Mouse (Mus musculus) heart, adult 2 months (tissue): Measurements from ENCODE around the gene Abcc9.

Experiments
- CTCF ChIP-seq: fragments of 200-600 bp; IDR thresholded peaks from 2 replicates; pipeline ENCODE4 v1.8.1; 2022; ENCODE audit warnings: antibody characterized with exemption, mild to moderate bottlenecking, moderate library complexity
- EP300 ChIP-seq: fragments of 200-500 bp; IDR thresholded peaks from 2 replicates; pipeline ENCODE4 v1.6.1; 2011; ENCODE audit warnings: low read depth, low read length, control low read depth; ENCODE audit not compliant: insufficient read depth
- POLR2A ChIP-seq: fragments of 200-500 bp; IDR thresholded peaks from 2 replicates; pipeline ENCODE4 v1.6.1; 2011; ENCODE audit warnings: mild to moderate bottlenecking, low read depth, low read length, control low read depth; ENCODE audit not compliant: insufficient read depth

DNA sequence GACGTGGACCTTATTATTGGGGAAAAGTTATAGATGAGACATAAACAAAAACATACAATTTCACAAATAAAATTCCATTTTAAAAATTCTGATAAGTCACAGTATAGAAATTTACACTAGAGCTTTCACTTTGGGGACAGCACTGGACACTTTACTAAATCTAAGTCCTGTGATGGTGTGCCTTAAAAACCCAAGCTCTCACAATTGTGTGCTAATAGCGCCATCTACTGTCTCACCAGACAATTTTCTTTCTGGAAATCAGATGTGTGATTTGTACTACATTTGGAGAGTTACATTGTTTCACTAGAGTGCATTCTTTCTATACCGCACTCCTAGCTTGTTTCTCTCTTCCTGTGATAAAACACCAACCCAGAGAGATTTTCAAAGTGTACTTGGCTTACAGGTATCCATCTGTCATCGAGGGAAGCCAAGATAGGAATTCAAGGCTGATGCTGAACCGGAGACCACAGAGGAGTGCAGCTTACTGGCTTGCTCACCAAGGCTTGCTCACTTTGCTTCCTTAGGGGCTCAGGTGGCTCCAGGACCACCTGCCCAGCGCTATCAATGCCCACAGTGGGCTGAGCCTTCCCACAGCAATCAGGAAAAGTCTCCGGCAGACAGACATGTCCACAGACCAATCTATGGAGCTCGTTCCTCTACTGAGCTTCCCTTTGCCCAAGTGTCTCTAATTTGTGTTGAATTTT, 33.3 kb upstream of the Abcc9 start:
- TF ChIP-seq CTCF (peak; percentile 88), EP300 (0 out of 2 replicates have a peak, but pooled peaks have one; percentile 28), POLR2A (no peak)
